Mouse (Mus musculus) thymus, adult 2 months (tissue): ENCODE results near the gene Abr. TPM values are rescaled to one million over a fixed set of nuclear protein-coding genes. Genes with fewer than 3 reads are reported as not detected.

Experiments
- DNase-seq: peaks from one replicate; pipeline ENCODE4 v3.0.0; 2021
- H3K27ac ChIP-seq: fragments of 200-500 bp; 2 replicates; pipeline ENCODE4 v1.5.1; 2012; ENCODE audit warnings: low read length, control low read depth; ENCODE audit not compliant: control insufficient read depth, insufficient read depth
- H3K27me3 ChIP-seq: fragments of 200-500 bp; 2 replicates; pipeline ENCODE4 v1.6.1; 2012; ENCODE audit warnings: mild to moderate bottlenecking, low read length, moderate library complexity, mixed read lengths; ENCODE audit not compliant: control insufficient read depth, insufficient read depth
- H3K36me3 ChIP-seq: fragments of 200-500 bp; 2 replicates; pipeline ENCODE4 v1.6.1; 2012; ENCODE audit warnings: mild to moderate bottlenecking, low read length, moderate library complexity; ENCODE audit not compliant: control insufficient read depth, insufficient read depth
- H3K4me1 ChIP-seq: fragments of 200-500 bp; replicated peaks from 2 replicates; pipeline ENCODE4 v1.6.1; 2012; ENCODE audit warnings: low read length; ENCODE audit not compliant: control insufficient read depth, insufficient read depth
- H3K4me3 ChIP-seq: fragments of 200-500 bp; 2 replicates; pipeline ENCODE4 v1.5.1; 2012; ENCODE audit warnings: mild to moderate bottlenecking, low read length, control low read depth, moderate library complexity; ENCODE audit not compliant: control insufficient read depth, insufficient read depth
- CTCF ChIP-seq: fragments of 200-500 bp; IDR thresholded peaks from 2 replicates; pipeline ENCODE4 v1.5.1; 2012; ENCODE audit warnings: mild to moderate bottlenecking, control low read depth, low read length, moderate library complexity, borderline replicate concordance; ENCODE audit not compliant: control insufficient read depth, poor library complexity, insufficient read depth; ENCODE audit errors: extremely low read depth
- POLR2A ChIP-seq: fragments of 200-500 bp; IDR thresholded peaks from 2 replicates; pipeline ENCODE4 v1.6.1; 2012; ENCODE audit warnings: mild to moderate bottlenecking, low read length, control low read depth, moderate library complexity; ENCODE audit not compliant: control insufficient read depth, poor library complexity, insufficient read depth; ENCODE audit errors: extremely low read depth
- WGBS: fragments of 180-500 bp; shearing (Covaris S2); methylation state at CpG from one replicate; pipeline ENCODE4 v1.1.7; 2018; 5-methylcytosine and 5-hydroxymethylcytosine counted together
- polyA plus RNA-seq: library from polyadenylated mRNA; depleted of rRNA; stranded (reverse); fragments of >200 nt; gene quantifications from 2 replicates; pipeline ENCODE4 v1.2.3, GENCODE M21; 2012

Gene Abr
- polyA plus RNA-seq, 1 experiment = 75.0 TPM

DNA sequence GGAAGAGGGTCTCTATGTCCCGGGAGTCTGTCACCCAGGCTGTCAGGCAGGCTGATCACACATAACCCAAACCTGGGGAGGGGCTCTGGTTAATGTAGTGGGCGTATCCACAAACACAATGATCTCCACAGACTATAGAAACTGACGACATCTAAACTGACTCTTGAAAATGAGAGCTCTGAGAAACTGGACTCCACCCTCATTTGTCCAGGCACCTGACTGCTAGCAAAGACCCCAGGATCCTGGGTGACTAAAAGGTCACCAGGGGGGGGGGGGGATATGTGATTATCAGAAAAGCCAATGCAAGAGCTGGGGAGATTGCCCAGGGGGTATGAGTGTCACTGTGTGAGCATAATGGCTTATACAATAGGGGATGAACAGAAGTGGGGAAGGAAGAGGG is 236.4 kb downstream of the Abr start:
- WGBS = 92% methylated on average over 3 of the region's 3 CpGs
- TF ChIP-seq POLR2A (no peak), CTCF (no peak)

DNA sequence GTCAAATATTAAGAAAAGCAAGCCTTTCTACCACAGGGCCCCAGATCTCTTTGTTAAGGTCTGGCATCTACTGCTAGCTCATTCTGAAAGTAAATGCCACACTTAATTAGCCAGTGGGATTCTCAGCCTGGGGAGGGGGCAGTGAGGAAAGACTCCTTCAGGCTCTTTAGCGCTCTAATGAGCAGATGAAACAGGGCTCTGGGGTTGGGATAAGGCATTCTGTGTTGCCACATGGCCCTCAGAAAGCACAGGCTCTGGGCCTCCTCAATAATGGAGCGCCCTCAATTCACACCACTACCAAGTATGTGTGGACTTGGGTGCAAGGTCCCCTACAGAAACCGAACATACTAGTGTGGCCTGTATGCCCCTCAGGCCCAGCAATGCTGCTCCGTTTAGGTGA is 237.1 kb downstream of the Abr start:
- TF ChIP-seq CTCF (no peak), POLR2A (no peak)
- DNase-seq = no peak
- Histone ChIP-seq H3K4me3 (no peak overlapping the region), H3K36me3 (no peaks in the 10 kb centered on the region), H3K27me3 (no peaks in the 10 kb centered on the region), H3K4me1 (no peaks in the 10 kb centered on the region), H3K27ac (no peak overlapping the region)
- WGBS = 95% methylated on average over 4 of the region's 4 CpGs

More for the DNA sequence above, 236.4 kb downstream of the Abr start:
- Histone ChIP-seq H3K4me3 (no peak overlapping the region), H3K27ac (no peak overlapping the region), H3K36me3 (no peaks in the 10 kb centered on the region), H3K27me3 (no peaks in the 10 kb centered on the region), H3K4me1 (no peaks in the 10 kb centered on the region)
- DNase-seq = no peak

GRCm38 (mm10) chr11:76384307-76384706 is 237.8 kb downstream of the Abr start:
- Histone ChIP-seq H3K4me1 (no peaks in the 10 kb centered on the region), H3K27me3 (no peaks in the 10 kb centered on the region), H3K4me3 (no peak overlapping the region), H3K27ac (no peak overlapping the region), H3K36me3 (no peaks in the 10 kb centered on the region)
- 96% methylated on average over 5 of the region's 5 CpGs for WGBS
- TF ChIP-seq POLR2A = no peak
- TF ChIP-seq CTCF = no peak
- DNase-seq = no peak

GRCm38 (mm10) chr11:76382711-76383324 is 239.3 kb downstream of the Abr start:
- H3K4me3 ChIP-seq = no peak overlapping the region
- WGBS = 95% methylated on average over 13 of the region's 13 CpGs
- no peaks in the 10 kb centered on the region for H3K4me1 ChIP-seq
- TF ChIP-seq POLR2A (no peak), CTCF (no peak)
- no peaks in the 10 kb centered on the region for H3K27me3 ChIP-seq
- H3K27ac ChIP-seq = no peak overlapping the region
- DNase-seq = no peak
- H3K36me3 ChIP-seq = no peaks in the 10 kb centered on the region

- Histone ChIP-seq H3K4me3 (no peak overlapping the region), H3K36me3 (no peaks in the 10 kb centered on the region), H3K4me1 (no peaks in the 10 kb centered on the region), H3K27ac (no peak overlapping the region), H3K27me3 (no peaks in the 10 kb centered on the region)
- no peak for DNase-seq
- TF ChIP-seq CTCF (no peak), POLR2A (no peak)
- 91% methylated on average over 15 of the region's 15 CpGs for WGBS
These were observed 240.8 kb downstream of the Abr start for GRCm38 (mm10) chr11:76381201-76381885.

GRCm38 (mm10) chr11:76379921-76380544 is 242.1 kb downstream of the Abr start:
- H3K27ac ChIP-seq = no peak overlapping the region
- WGBS = 91% methylated on average over 11 of the region's 11 CpGs
- no peaks in the 10 kb centered on the region for H3K27me3 ChIP-seq
- no peaks in the 10 kb centered on the region for H3K36me3 ChIP-seq
- no peak for DNase-seq
- H3K4me3 ChIP-seq = no peak overlapping the region
- no peaks in the 10 kb centered on the region for H3K4me1 ChIP-seq
- TF ChIP-seq CTCF (no peak), POLR2A (no peak)

- DNase-seq = no peak
- 95% methylated on average over 3 of the region's 3 CpGs for WGBS
- no peaks in the 10 kb centered on the region for H3K27me3 ChIP-seq
- H3K36me3 ChIP-seq = no peaks in the 10 kb centered on the region
- no peak for TF ChIP-seq CTCF
- TF ChIP-seq POLR2A = no peak
- H3K4me3 ChIP-seq = no peak overlapping the region
- H3K27ac ChIP-seq = no peak overlapping the region
- no peaks in the 10 kb centered on the region for H3K4me1 ChIP-seq
These were observed 245.7 kb downstream of the Abr start for GRCm38 (mm10) chr11:76376425-76376824.
